Mouse (Mus musculus): ENCODE data around the gene Gpat2. TPM values are rescaled to one million over a fixed set of nuclear protein-coding genes. Genes with fewer than 3 reads are reported as not detected.

Gpat2 gene
- total and polyA plus RNA-seq, 3 experiments = not detected

- H3K4me1 ChIP-seq (ENCODE audit: insufficient read depth, low read depth, low read length) = no peaks in the 10 kb centered on the region
- no peak overlapping the region for H3K4me3 ChIP-seq (ENCODE audit: low read depth, low read length)
- no peaks in the 10 kb centered on the region for H3K9me3 ChIP-seq (replicated peaks)
- ATAC-seq (ENCODE audit: extremely low read depth, insufficient number of reproducible peaks, low FRiP score, poor library complexity, severe bottlenecking) = no peak
- peaks cover 19% of the 10 kb centered on the region for H3K27me3 ChIP-seq (ENCODE audit: insufficient read depth, low read length)
- no peaks in the 10 kb centered on the region for H3K36me3 ChIP-seq (replicated peaks)
- TF ChIP-seq POLR2AphosphoS5 (IDR thresholded peaks at IDR 0.05; ENCODE audit: insufficient replicate concordance, low read depth, low read length) (no peak), TAL1 (conservative IDR thresholded peaks at IDR 0.05; ENCODE audit: low read depth, low read length) (no peak), GATA2 (IDR thresholded peaks at IDR 0.05; ENCODE audit: borderline replicate concordance, low read depth, low read length) (no peak), GATA1 (IDR thresholded peaks at IDR 0.05; ENCODE audit: borderline replicate concordance, low read length) (no peak), CTCF (IDR thresholded peaks at IDR 0.05; ENCODE audit: low read depth, low read length) (no peak)
- no peak for DNase-seq (ENCODE audit: low spot score)
These were observed 41.1 kb upstream of the Gpat2 start for GRCm38 (mm10) chr2:127383881-127384280.

- DNase-seq (ENCODE audit: low spot score) (no peak), ATAC-seq (ENCODE audit: extremely low read depth, insufficient number of reproducible peaks, low FRiP score, poor library complexity, severe bottlenecking) (no peak)
- Histone ChIP-seq H3K4me3 (ENCODE audit: low read depth, low read length) (no peak overlapping the region), H3K9me3 (replicated peaks) (no peaks in the 10 kb centered on the region), H3K27me3 (ENCODE audit: insufficient read depth, low read length) (peaks cover 9% of the 10 kb centered on the region), H3K36me3 (replicated peaks) (no peaks in the 10 kb centered on the region), H3K4me1 (ENCODE audit: insufficient read depth, low read depth, low read length) (no peaks in the 10 kb centered on the region)
- no peak for TF ChIP-seq GATA1 (IDR thresholded peaks at IDR 0.05; ENCODE audit: borderline replicate concordance, low read length)
- no peak for TF ChIP-seq POLR2AphosphoS5 (IDR thresholded peaks at IDR 0.05; ENCODE audit: insufficient replicate concordance, low read depth, low read length)
- no peak for TF ChIP-seq GATA2 (IDR thresholded peaks at IDR 0.05; ENCODE audit: borderline replicate concordance, low read depth, low read length)
- no peak for TF ChIP-seq CTCF (IDR thresholded peaks at IDR 0.05; ENCODE audit: low read depth, low read length)
- TF ChIP-seq TAL1 (conservative IDR thresholded peaks at IDR 0.05; ENCODE audit: low read depth, low read length) = no peak
These were observed 37.5 kb upstream of the Gpat2 start for GRCm38 (mm10) chr2:127387521-127387920.

GRCm38 (mm10) chr2:127390352-127390751 is 34.6 kb upstream of the Gpat2 start:
- peaks cover 5% of the 10 kb centered on the region for H3K27me3 ChIP-seq (ENCODE audit: insufficient read depth, low read length)
- no peaks in the 10 kb centered on the region for H3K36me3 ChIP-seq (replicated peaks)
- ATAC-seq (ENCODE audit: extremely low read depth, insufficient number of reproducible peaks, low FRiP score, poor library complexity, severe bottlenecking) (no peak), DNase-seq (ENCODE audit: low spot score) (no peak)
- no peaks in the 10 kb centered on the region for H3K9me3 ChIP-seq (replicated peaks)
- H3K4me1 ChIP-seq (ENCODE audit: insufficient read depth, low read depth, low read length) = no peaks in the 10 kb centered on the region
- H3K4me3 ChIP-seq (ENCODE audit: low read depth, low read length) = no peak overlapping the region
- TF ChIP-seq TAL1 (conservative IDR thresholded peaks at IDR 0.05; ENCODE audit: low read depth, low read length) (no peak), GATA1 (IDR thresholded peaks at IDR 0.05; ENCODE audit: borderline replicate concordance, low read length) (no peak), POLR2AphosphoS5 (IDR thresholded peaks at IDR 0.05; ENCODE audit: insufficient replicate concordance, low read depth, low read length) (no peak), CTCF (IDR thresholded peaks at IDR 0.05; ENCODE audit: low read depth, low read length) (no peak), GATA2 (IDR thresholded peaks at IDR 0.05; ENCODE audit: borderline replicate concordance, low read depth, low read length) (no peak)

- no peak for DNase-seq (ENCODE audit: low spot score)
- no peaks in the 10 kb centered on the region for H3K9me3 ChIP-seq (replicated peaks)
- no peak overlapping the region for H3K4me3 ChIP-seq (ENCODE audit: low read depth, low read length)
- no peak for TF ChIP-seq POLR2AphosphoS5 (IDR thresholded peaks at IDR 0.05; ENCODE audit: insufficient replicate concordance, low read depth, low read length)
- no peak for TF ChIP-seq GATA1 (IDR thresholded peaks at IDR 0.05; ENCODE audit: borderline replicate concordance, low read length)
- TF ChIP-seq GATA2 (IDR thresholded peaks at IDR 0.05; ENCODE audit: borderline replicate concordance, low read depth, low read length) = no peak
- no peak for TF ChIP-seq CTCF (IDR thresholded peaks at IDR 0.05; ENCODE audit: low read depth, low read length)
- no peak for TF ChIP-seq TAL1 (conservative IDR thresholded peaks at IDR 0.05; ENCODE audit: low read depth, low read length)
- no peaks in the 10 kb centered on the region for H3K36me3 ChIP-seq (replicated peaks)
- peaks cover 5% of the 10 kb centered on the region for H3K27me3 ChIP-seq (ENCODE audit: insufficient read depth, low read length)
- ATAC-seq (ENCODE audit: extremely low read depth, insufficient number of reproducible peaks, low FRiP score, poor library complexity, severe bottlenecking) = no peak
- H3K4me1 ChIP-seq (ENCODE audit: insufficient read depth, low read depth, low read length) = no peaks in the 10 kb centered on the region
These were observed 34.2 kb upstream of the Gpat2 start for GRCm38 (mm10) chr2:127390846-127391245.

DNA sequence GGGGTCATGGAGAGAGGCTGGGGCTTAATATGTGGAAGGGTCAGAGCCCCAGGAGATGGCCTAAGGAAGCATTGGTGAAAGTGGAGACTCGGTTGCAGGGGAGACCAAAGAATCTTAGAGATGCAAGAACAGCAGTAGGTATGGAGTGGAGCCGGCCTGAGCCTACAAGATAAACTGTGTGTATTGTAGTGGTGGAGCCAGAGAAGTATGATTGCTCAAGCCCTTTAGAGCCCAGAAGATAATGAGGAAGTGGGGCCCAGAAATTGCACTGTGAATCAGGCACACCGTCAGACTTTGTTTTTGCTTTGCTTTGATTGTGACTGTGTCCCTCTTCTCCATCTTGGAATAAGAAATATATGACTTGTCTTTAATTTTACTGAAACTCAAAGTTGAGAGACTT is 33.7 kb upstream of the Gpat2 start:
- no peak for TF ChIP-seq GATA2 (IDR thresholded peaks at IDR 0.05; ENCODE audit: borderline replicate concordance, low read depth, low read length)
- no peak for TF ChIP-seq CTCF (IDR thresholded peaks at IDR 0.05; ENCODE audit: low read depth, low read length)
- no peak for TF ChIP-seq POLR2AphosphoS5 (IDR thresholded peaks at IDR 0.05; ENCODE audit: insufficient replicate concordance, low read depth, low read length)
- no peak for TF ChIP-seq GATA1 (IDR thresholded peaks at IDR 0.05; ENCODE audit: borderline replicate concordance, low read length)
- TF ChIP-seq TAL1 (conservative IDR thresholded peaks at IDR 0.05; ENCODE audit: low read depth, low read length) = no peak
- Histone ChIP-seq H3K36me3 (replicated peaks) (no peaks in the 10 kb centered on the region), H3K4me1 (ENCODE audit: insufficient read depth, low read depth, low read length) (no peaks in the 10 kb centered on the region), H3K27me3 (ENCODE audit: insufficient read depth, low read length) (peaks cover 5% of the 10 kb centered on the region), H3K4me3 (ENCODE audit: low read depth, low read length) (no peak overlapping the region), H3K9me3 (replicated peaks) (no peaks in the 10 kb centered on the region)
- DNase-seq (ENCODE audit: low spot score) = no peak
- ATAC-seq (ENCODE audit: extremely low read depth, insufficient number of reproducible peaks, low FRiP score, poor library complexity, severe bottlenecking) = no peak

GRCm38 (mm10) chr2:127394606-127395161 is 30.3 kb upstream of the Gpat2 start:
- Histone ChIP-seq H3K27me3 (ENCODE audit: insufficient read depth, low read length) (no peaks in the 10 kb centered on the region; the same call in 1 of the 2 replicates), H3K9me3 (replicated peaks) (no peaks in the 10 kb centered on the region), H3K4me3 (ENCODE audit: low read depth, low read length) (no peak overlapping the region), H3K4me1 (ENCODE audit: insufficient read depth, low read depth, low read length) (no peaks in the 10 kb centered on the region), H3K36me3 (replicated peaks) (no peaks in the 10 kb centered on the region)
- DNase-seq (ENCODE audit: low spot score) = no peak
- TF ChIP-seq POLR2AphosphoS5 (IDR thresholded peaks at IDR 0.05; ENCODE audit: insufficient replicate concordance, low read depth, low read length) = no peak
- TF ChIP-seq TAL1 (conservative IDR thresholded peaks at IDR 0.05; ENCODE audit: low read depth, low read length) = no peak
- TF ChIP-seq CTCF (IDR thresholded peaks at IDR 0.05; ENCODE audit: low read depth, low read length) = no peak
- TF ChIP-seq GATA1 (IDR thresholded peaks at IDR 0.05; ENCODE audit: borderline replicate concordance, low read length) = no peak
- TF ChIP-seq GATA2 (IDR thresholded peaks at IDR 0.05; ENCODE audit: borderline replicate concordance, low read depth, low read length) = no peak
- ATAC-seq (ENCODE audit: extremely low read depth, insufficient number of reproducible peaks, low FRiP score, poor library complexity, severe bottlenecking) = no peak

Data from G1E (cell line).